Mouse (Mus musculus) stomach, adult 2 months (tissue): ENCODE data around the gene Lrrc27. TPM values are rescaled to one million over a fixed set of nuclear protein-coding genes. Genes with fewer than 3 reads are reported as not detected.

Source experiments
- polyA plus RNA-seq: library from polyadenylated mRNA; depleted of rRNA; stranded (reverse); fragments of >200 nt; gene quantifications from 2 replicates; pipeline ENCODE4 v1.2.3, GENCODE M21; 2012; rRNA removed

Gene Lrrc27
- 0.61 and 1.2 TPM in 2 replicates for polyA plus RNA-seq

DNA sequence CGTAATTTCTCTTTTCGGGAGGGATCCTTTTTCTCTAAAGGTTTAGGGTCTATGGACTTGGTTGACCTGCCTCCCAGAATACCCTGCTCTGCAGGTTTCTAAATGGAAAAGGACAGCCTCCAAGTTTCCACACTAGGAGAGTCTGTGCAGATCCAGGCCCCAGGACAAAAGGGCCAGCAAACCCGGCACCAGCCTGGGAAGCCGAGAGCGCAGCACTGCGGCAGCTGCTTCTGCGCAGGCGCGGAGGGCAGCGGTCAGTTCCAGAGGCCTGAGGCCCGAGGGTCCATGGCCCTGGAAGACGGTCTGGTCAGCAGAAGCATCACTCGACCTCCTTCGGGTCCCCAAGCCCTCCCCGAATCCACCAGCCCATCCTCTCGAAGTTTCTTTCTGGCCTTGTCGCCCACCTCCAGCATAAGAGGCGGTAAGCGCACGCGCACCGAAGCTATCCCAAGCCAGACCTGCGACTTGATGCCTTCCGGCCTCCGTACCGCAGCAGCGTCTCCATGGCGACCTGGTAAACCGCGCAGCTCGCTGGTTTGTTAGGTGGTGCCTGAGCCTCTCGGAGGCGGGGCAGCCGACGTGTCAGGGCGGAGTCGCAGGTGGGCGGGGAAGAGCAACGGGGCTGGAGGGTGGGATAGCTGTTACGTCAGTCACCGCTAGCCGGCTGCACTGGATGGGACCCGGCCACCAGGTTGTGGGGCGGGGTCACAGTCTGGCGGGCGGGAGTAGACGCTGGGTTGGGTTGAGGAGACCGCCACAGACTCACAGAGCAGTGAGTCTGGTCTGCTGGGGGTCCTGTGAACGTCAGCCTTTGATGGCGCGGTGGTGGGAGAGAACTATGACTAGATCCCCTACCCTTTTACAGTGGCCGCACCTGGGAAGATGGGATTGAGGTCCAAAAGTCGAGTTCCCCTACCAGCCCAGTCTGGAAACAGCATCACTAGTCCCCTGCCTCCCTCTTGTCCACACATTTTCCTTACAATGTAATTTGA lies at the start of gene Lrrc27, which contains the start of gene Stk32c:
Gene Lrrc27, plus strand, starts transcription at position 235 of the 992 bp plus-strand sequence.
Gene Stk32c, minus strand, starts transcription at position 554 of the 992 bp plus-strand sequence.

DNA sequence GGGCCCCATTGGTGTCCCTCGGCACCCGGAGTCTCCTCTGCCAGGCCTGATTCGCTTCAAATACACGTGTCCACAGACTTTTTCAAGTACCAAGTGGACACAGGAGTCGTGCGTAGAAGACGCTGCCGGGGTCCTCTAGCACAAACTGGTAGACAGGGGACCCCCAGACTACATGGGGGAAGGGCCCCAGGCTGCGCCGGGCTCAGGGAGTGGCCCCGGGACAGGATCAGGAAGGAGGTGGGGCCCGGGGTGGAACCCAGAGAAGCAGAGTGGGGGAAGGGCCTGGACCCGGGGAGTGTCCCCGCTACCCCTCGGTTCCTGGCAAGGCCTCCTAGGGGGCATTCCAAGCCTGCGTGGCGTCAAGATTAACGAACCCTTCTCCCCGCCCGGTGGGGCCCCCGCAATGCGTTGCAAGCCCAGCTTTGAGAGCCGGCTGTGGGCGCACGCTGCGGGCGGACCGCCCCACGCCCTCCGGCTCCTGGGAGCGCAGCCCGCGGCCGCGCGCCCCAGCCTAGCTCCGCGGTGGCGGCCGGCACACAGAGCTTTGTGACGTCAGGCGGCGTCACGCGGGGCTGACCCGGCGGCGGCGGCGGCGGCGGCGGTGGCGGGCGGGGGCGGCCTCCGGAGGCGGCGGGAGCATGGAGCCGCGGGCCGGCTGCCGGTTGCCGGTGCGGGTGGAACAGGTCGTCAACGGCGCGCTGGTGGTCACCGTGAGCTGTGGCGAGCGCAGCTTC lies 35.3 kb downstream of the Lrrc27 start, which contains the start of gene Pwwp2b:
Gene Pwwp2b, plus strand, starts transcription at position 602 of the 734 bp plus-strand sequence.

Other genes starting within 250 kb of the Lrrc27 start
- gene Dpysl4, start 127.0 kb upstream of the Lrrc27 start, polyA plus RNA-seq = 0.43 and 0.82 TPM in 2 replicates
- 1.7 and 2.4 TPM in 2 replicates for gene Stk32c, start 319 bp downstream of the Lrrc27 start, polyA plus RNA-seq
- 14.4 and 16.7 TPM in 2 replicates for gene Pwwp2b, start 35.5 kb downstream of the Lrrc27 start, polyA plus RNA-seq
- gene Inpp5a, start 176.1 kb downstream of the Lrrc27 start, polyA plus RNA-seq = 29.5 and 37.0 TPM in 2 replicates